In the genomic region with DNA sequence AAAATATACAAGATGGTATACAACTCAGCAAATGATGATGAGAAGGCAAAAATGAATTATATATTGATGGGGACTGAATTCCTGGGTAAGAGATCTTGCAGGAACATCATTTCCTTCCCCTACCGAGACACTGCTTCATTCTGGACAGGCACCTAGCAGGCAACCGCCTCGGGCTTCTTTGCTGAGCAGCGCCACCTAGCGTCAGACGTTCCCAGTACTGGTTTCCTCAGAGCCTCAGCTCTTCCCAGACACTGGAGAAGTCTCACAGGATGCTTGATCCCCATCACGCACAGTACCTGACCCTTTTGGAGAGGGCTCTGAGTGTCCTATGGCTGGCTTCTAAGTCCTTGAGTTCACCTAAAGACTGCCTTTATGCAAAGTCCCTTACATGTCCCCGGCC, we compare ENCODE assay signal across 9 mouse cellular contexts.
DNase-seq lines count a peak whose midpoint lies in the region; ATAC-seq and TF ChIP-seq lines count a peak whose summit lies in the region.
"Had no signal": no experiment of that assay in that cellular context is flagged by ENCODE, and none has a peak within 500 bp of the region (broad histone marks: within the 10 kb centered on the region; RNA-seq: fewer than 3 reads in every experiment).

No protein-coding gene starts in this region.

- H3K4me1 ChIP-seq in bone marrow, adult 2 months (ENCODE audit: control insufficient read depth, insufficient read depth, low read length): no peaks in the 10 kb centered on the region
- no peaks in the 10 kb centered on the region for H3K4me1 ChIP-seq in embryonic fibroblast, embryonic 13.5 days (ENCODE audit: control insufficient read depth, insufficient read depth, low read length)
- no peaks in the 10 kb centered on the region for H3K4me1 ChIP-seq in liver, embryonic 14.5 days (replicated peaks; ENCODE audit: control insufficient read depth in 2 of 2, insufficient read depth in 2 of 2, low read length in 1 of 2)
- 0 out of 2 replicates have a peak, but pooled peaks cover 3% of the 10 kb centered on the region for H3K4me1 ChIP-seq in neural tube, embryonic 13.5 days (replicated peaks)
- peaks cover 2% of the 10 kb centered on the region; the same call in 1 of the 2 replicates for H3K4me1 ChIP-seq in testis, adult 2 months (ENCODE audit: control insufficient read depth, insufficient read depth, low read length)

- intact Hi-C loops in heart, postnatal 10 days (cut with DNase I): loop anchor here (1.0 to 5.0 kb wide), 3 partner anchors 179 to 353 kb away; no protein-coding TSS in a partner anchor

- no peak overlapping the region for H3K4me3 ChIP-seq in bone marrow, adult 2 months (replicated peaks; ENCODE audit: control insufficient read depth, low read depth, low read length)
- H3K4me3 ChIP-seq in embryonic fibroblast, embryonic 13.5 days (ENCODE audit: insufficient read depth, low read length): no peak overlapping the region
- no peak overlapping the region for H3K4me3 ChIP-seq in liver, embryonic 14.5 days (ENCODE audit: insufficient read depth in 1 of 2, low read depth in 2 of 2, low read length in 2 of 2)
- H3K4me3 ChIP-seq in neural tube, embryonic 13.5 days: no peak overlapping the region
- no peak overlapping the region for H3K4me3 ChIP-seq in testis, adult 2 months (ENCODE audit: control insufficient read depth, low read depth, low read length)

- ATAC-seq in liver, embryonic 14.5 days (ENCODE audit: insufficient read depth): no peak
- ATAC-seq in neural tube, embryonic 13.5 days (ENCODE audit: low read depth): peak; percentile 65; the same call in 1 of the 2 replicates

- H3K27me3 ChIP-seq in liver, embryonic 14.5 days (ENCODE audit: control insufficient read depth, insufficient read depth, low read length): no peaks in the 10 kb centered on the region
- H3K27me3 ChIP-seq in neural tube, embryonic 13.5 days: no peaks in the 10 kb centered on the region; the same call in 1 of the 2 replicates
- H3K27me3 ChIP-seq in testis, adult 2 months (ENCODE audit: control insufficient read depth, insufficient read depth, low read length): no peaks in the 10 kb centered on the region

- no peak overlapping the region for H3K4me2 ChIP-seq in liver, embryonic 14.5 days (ENCODE audit: low read depth)
- H3K4me2 ChIP-seq in neural tube, embryonic 13.5 days: no peak overlapping the region

- WGBS in bone marrow, adult 2 months: 15% methylated on average over 8 of the region's 8 CpGs
- 13% methylated on average over 8 of the region's 8 CpGs for WGBS in liver, embryonic 14.5 days (ENCODE audit: insufficient replicate concordance)
- WGBS in neural tube, embryonic 13.5 days: 15% methylated on average over 8 of the region's 8 CpGs

- no peak for TF ChIP-seq EP300 in liver, embryonic 14.5 days (IDR thresholded peaks at IDR 0.05; ENCODE audit: low read depth)

- no peaks in the 10 kb centered on the region for H3K9me3 ChIP-seq in liver, embryonic 14.5 days (ENCODE audit: control insufficient read depth, low read length)
- no peaks in the 10 kb centered on the region for H3K9me3 ChIP-seq in neural tube, embryonic 13.5 days

- H3K36me3 ChIP-seq in liver, embryonic 14.5 days (replicated peaks; ENCODE audit: control insufficient read depth, insufficient read depth, low read depth): no peaks in the 10 kb centered on the region
- no peaks in the 10 kb centered on the region for H3K36me3 ChIP-seq in neural tube, embryonic 13.5 days
- H3K36me3 ChIP-seq in testis, adult 2 months (ENCODE audit: control insufficient read depth, insufficient read depth, low read length): no peaks in the 10 kb centered on the region
- H3K36me3 ChIP-seq: G1E had no signal

- TF ChIP-seq POLR2A in bone marrow, adult 2 months (IDR thresholded peaks at IDR 0.05; ENCODE audit: borderline replicate concordance, control insufficient read depth, low read depth, low read length): no peak
- TF ChIP-seq POLR2A in embryonic fibroblast, embryonic 13.5 days (IDR thresholded peaks at IDR 0.05; ENCODE audit: low read depth, low read length): no peak
- TF ChIP-seq POLR2A in testis, adult 2 months (IDR thresholded peaks at IDR 0.05; ENCODE audit: control insufficient read depth, low read depth, low read length): no peak

- H3K9ac ChIP-seq in liver, embryonic 14.5 days (replicated peaks): no peak overlapping the region
- H3K9ac ChIP-seq in neural tube, embryonic 13.5 days: no peak overlapping the region

- TF ChIP-seq CTCF in bone marrow, adult 2 months (IDR thresholded peaks at IDR 0.05; ENCODE audit: control insufficient read depth, insufficient read depth, low read length): peak; percentile 76
- peak; percentile 63; the same call in 1 of the 2 replicates for TF ChIP-seq CTCF in embryonic fibroblast, embryonic 13.5 days (IDR thresholded peaks at IDR 0.05; ENCODE audit: borderline replicate concordance, insufficient read depth, low read length)
- TF ChIP-seq CTCF in liver, embryonic 14.5 days (IDR thresholded peaks at IDR 0.05; ENCODE audit: low read depth): peak; percentile 82
- TF ChIP-seq CTCF in testis, adult 2 months (IDR thresholded peaks at IDR 0.05; ENCODE audit: control insufficient read depth, insufficient read depth, insufficient replicate concordance, low read depth, low read length): peak; percentile 88

- DNase-seq in 3T3-L1 (ENCODE audit: low read depth, low spot score): peak; percentile 74
- DNase-seq in heart, postnatal 10 days: peak; percentile 77 to 90
- peak; percentile 82 for DNase-seq in kidney, postnatal 14 days
- peak in 2 of 3 experiments; percentile 9 to 17 for DNase-seq in liver, embryonic 14.5 days (ENCODE audit: low read depth in 3 of 3, low spot score in 3 of 3)

- no peak overlapping the region for H3K27ac ChIP-seq in bone marrow, adult 2 months (ENCODE audit: control insufficient read depth, insufficient read depth, low read depth, low read length, poor library complexity)
- no peak overlapping the region for H3K27ac ChIP-seq in embryonic fibroblast, embryonic 13.5 days (ENCODE audit: insufficient read depth, low read length)
- H3K27ac ChIP-seq in liver, embryonic 14.5 days: no peak overlapping the region
- H3K27ac ChIP-seq in neural tube, embryonic 13.5 days (replicated peaks): no peak overlapping the region
- no peak overlapping the region for H3K27ac ChIP-seq in testis, adult 2 months (ENCODE audit: control insufficient read depth, insufficient read depth, low read depth, low read length)

Comparison
In these comparisons a context has a peak if more than half of its experiments do, and no peak if none do; other contexts are left out.
1. DNase-seq: peak in every context shown above with its lines; median percentile 84 in heart, postnatal 10 days; 82 in kidney, postnatal 14 days; 74 in 3T3-L1; 13 in liver, embryonic 14.5 days.